Mouse (Mus musculus) hindbrain, embryonic 15.5 days (tissue): Measurements from ENCODE around the gene Lyl1. TPM values are rescaled to one million over a fixed set of nuclear protein-coding genes. Genes with fewer than 3 reads are reported as not detected.

Source experiments
- ATAC-seq: fragments of 200-750 bp; cut with Nextera tagmentation; 2 replicates; pipeline ENCODE4 v1.8.0; 2017; ENCODE audit warnings: low read depth, moderate number of reproducible peaks, moderate TSS enrichment; ENCODE audit not compliant: low FRiP score
- H3K27ac ChIP-seq: fragments of 300-500 bp; sonication (generic); replicated peaks from 2 replicates; pipeline ENCODE4 v1.5.1; 2015; ENCODE audit warnings: mild to moderate bottlenecking, inconsistent platforms
- H3K27me3 ChIP-seq: fragments of 300-500 bp; sonication (generic); 2 replicates; pipeline ENCODE4 v1.6.1; 2015; ENCODE audit warnings: control low read depth, inconsistent platforms
- H3K36me3 ChIP-seq: fragments of 300-500 bp; sonication (generic); 2 replicates; pipeline ENCODE4 v1.6.1; 2015; ENCODE audit warnings: control low read depth, inconsistent platforms
- H3K4me1 ChIP-seq: fragments of 300-500 bp; sonication (generic); replicated peaks from 2 replicates; pipeline ENCODE4 v1.6.1; 2015; ENCODE audit warnings: control low read depth, inconsistent platforms
- H3K4me2 ChIP-seq: fragments of 300-500 bp; sonication (generic); 2 replicates; pipeline ENCODE4 v1.6.1; 2015; ENCODE audit warnings: moderate library complexity, mild to moderate bottlenecking, inconsistent platforms
- H3K4me3 ChIP-seq: fragments of 300-500 bp; sonication (generic); 2 replicates; pipeline ENCODE4 v1.5.1; 2015; ENCODE audit warnings: mild to moderate bottlenecking, inconsistent platforms
- H3K9ac ChIP-seq: fragments of 300-500 bp; sonication (generic); 2 replicates; pipeline ENCODE4 v1.6.1; 2015; ENCODE audit warnings: inconsistent platforms
- H3K9me3 ChIP-seq: fragments of 300-500 bp; sonication (generic); 2 replicates; pipeline ENCODE4 v1.6.1; 2016; ENCODE audit warnings: control low read depth, inconsistent platforms
- WGBS: fragments of 180-500 bp; shearing (Covaris S2); methylation state at CpG from one replicate; pipeline ENCODE4 v1.1.7; 2015; 5-methylcytosine and 5-hydroxymethylcytosine counted together
- polyA plus RNA-seq: library from polyadenylated mRNA; unstranded; fragments of >200 nt; fragmentation: Nextera tagmentation; extraction: Ambion mirVana; gene quantifications from 2 replicates; pipeline ENCODE4 v1.2.1, GENCODE M21; 2015

Lyl1 gene
- polyA plus RNA-seq, 1 experiment from 2014 or later, result 3.1 TPM

GRCm38 (mm10) chr8:84698288-84698687, 3.0 kb upstream of the Lyl1 start:
- Histone ChIP-seq H3K4me1 (peaks cover 5% of the 10 kb centered on the region; the same call in 1 of the 2 replicates), H3K27me3 (peaks cover 20% of the 10 kb centered on the region), H3K9ac (no peak overlapping the region), H3K36me3 (peaks cover 25% of the 10 kb centered on the region), H3K4me2 (no peak overlapping the region), H3K9me3 (no peaks in the 10 kb centered on the region), H3K4me3 (no peak overlapping the region), H3K27ac (no peak overlapping the region)
- WGBS, result 90% methylated on average over 5 of the region's 5 CpGs
- no peak for ATAC-seq

DNA sequence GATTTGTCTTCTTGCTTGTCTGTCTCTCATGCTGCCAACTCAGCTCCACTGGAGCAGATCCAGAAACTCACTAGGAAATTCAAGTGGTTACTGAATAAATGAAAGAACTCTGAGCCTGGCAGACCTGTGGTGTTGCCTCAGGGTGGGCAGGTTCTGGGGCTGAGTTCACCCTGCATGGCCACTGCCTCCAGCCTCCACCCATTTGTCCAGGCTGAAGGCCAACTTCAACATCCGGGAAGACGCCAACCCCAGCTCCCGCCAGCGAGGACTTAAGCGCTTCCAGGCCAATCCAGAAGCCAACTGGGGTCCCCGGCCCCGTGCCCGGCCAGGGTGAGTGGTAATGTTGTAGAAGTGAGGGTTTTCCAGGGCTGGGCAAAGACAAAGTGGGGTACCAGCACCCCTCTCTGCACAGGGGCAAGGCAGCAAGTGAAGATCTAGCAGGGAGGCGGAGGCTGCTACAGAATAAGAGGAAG, 2.3 kb upstream of the Lyl1 start:
- Histone ChIP-seq H3K36me3 (peaks cover 25% of the 10 kb centered on the region), H3K27me3 (peaks cover 26% of the 10 kb centered on the region), H3K4me1 (peaks cover 10% of the 10 kb centered on the region; the same call in 1 of the 2 replicates), H3K27ac (peak overlapping the region; percentile 46), H3K4me3 (no peak overlapping the region), H3K9me3 (no peaks in the 10 kb centered on the region), H3K4me2 (no peak overlapping the region), H3K9ac (no peak overlapping the region)
- ATAC-seq, result no peak
- WGBS, result 83% methylated on average over 9 of the region's 9 CpGs

- 61% methylated on average over 7 of the region's 7 CpGs for WGBS
- Histone ChIP-seq H3K9ac (no peak overlapping the region), H3K4me1 (peaks cover 14% of the 10 kb centered on the region; the same call in 1 of the 2 replicates), H3K4me2 (no peak overlapping the region), H3K27me3 (peaks cover 30% of the 10 kb centered on the region), H3K9me3 (no peaks in the 10 kb centered on the region), H3K4me3 (no peak overlapping the region), H3K36me3 (peaks cover 25% of the 10 kb centered on the region), H3K27ac (peak overlapping the region; percentile 46)
- peak; percentile 25; the same call in 1 of the 2 replicates for ATAC-seq
These were observed 1.4 kb upstream of the Lyl1 start for GRCm38 (mm10) chr8:84699861-84700322.

- H3K36me3 ChIP-seq, result peaks cover 25% of the 10 kb centered on the region
- H3K9ac ChIP-seq, result no peak overlapping the region
- peaks cover 36% of the 10 kb centered on the region for H3K27me3 ChIP-seq
- H3K9me3 ChIP-seq, result no peaks in the 10 kb centered on the region
- no peak overlapping the region for H3K4me3 ChIP-seq
- ATAC-seq, result no peak
- H3K27ac ChIP-seq, result 0 out of 2 replicates have a peak overlapping the region, but pooled peaks have one; percentile 2
- no peak overlapping the region for H3K4me2 ChIP-seq
- H3K4me1 ChIP-seq, result peaks cover 18% of the 10 kb centered on the region
- WGBS, result 85% methylated on average over 5 of the region's 5 CpGs
These were observed 731 bp upstream of the Lyl1 start for GRCm38 (mm10) chr8:84700526-84700925.

DNA sequence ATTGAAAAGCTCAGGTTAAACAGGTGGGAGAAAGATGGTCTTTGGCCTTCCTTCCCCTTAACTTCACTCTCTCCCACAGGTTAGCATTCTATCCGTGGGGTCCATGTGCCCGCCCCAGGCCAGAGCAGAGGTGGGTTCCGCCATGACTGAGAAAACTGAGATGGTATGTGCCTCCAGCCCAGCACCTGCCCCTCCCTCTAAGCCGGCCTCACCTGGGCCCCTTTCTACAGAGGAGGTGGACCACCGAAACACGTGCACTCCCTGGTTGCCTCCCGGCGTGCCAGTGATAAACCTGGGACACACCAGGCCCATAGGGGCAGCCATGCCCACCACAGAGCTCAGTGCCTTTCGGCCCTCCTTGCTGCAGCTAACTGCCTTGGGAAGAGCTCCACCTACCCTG, 1.3 kb downstream of the Lyl1 start:
- no peak overlapping the region for H3K4me3 ChIP-seq
- H3K27ac ChIP-seq, result no peak overlapping the region
- peak overlapping the region; percentile 10; the same call in 1 of the 2 replicates for H3K4me2 ChIP-seq
- peaks cover 34% of the 10 kb centered on the region for H3K4me1 ChIP-seq
- H3K9me3 ChIP-seq, result no peaks in the 10 kb centered on the region
- H3K27me3 ChIP-seq, result peaks cover 39% of the 10 kb centered on the region
- ATAC-seq, result no peak
- peaks cover 16% of the 10 kb centered on the region for H3K36me3 ChIP-seq
- H3K9ac ChIP-seq, result no peak overlapping the region
- 72% methylated on average over 9 of the region's 9 CpGs for WGBS

DNA sequence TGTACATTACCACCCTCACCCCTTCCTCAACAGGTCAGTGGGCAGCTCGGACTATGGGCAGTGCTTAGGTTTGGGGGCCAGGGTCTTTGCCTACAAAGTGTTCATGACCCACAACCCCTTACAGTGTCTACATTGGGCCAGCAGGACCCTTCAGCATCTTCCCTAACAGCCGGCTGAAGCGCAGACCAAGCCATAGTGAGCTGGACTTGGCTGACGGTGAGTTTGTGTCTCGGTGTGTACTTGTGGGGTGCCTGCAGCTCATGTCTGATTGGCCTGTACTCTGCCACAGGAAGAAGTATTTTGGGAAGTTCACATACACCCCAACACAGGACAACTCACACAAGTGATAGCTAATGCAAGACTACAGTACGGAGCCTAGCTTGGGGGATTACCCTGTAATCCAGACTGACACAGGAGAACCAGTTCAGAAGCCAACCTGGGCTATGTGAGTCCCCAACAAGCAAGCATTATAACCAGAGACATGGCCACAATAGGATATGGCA, 1.8 kb downstream of the Lyl1 start:
- no peak overlapping the region for H3K27ac ChIP-seq
- no peak overlapping the region for H3K4me3 ChIP-seq
- H3K9ac ChIP-seq, result no peak overlapping the region
- H3K4me1 ChIP-seq, result peaks cover 39% of the 10 kb centered on the region
- peak overlapping the region; percentile 51; the same call in 1 of the 2 replicates for H3K4me2 ChIP-seq
- no peaks in the 10 kb centered on the region for H3K9me3 ChIP-seq
- no peak for ATAC-seq
- peaks cover 14% of the 10 kb centered on the region for H3K36me3 ChIP-seq
- H3K27me3 ChIP-seq, result peaks cover 44% of the 10 kb centered on the region
- 82% methylated on average over 6 of the region's 6 CpGs for WGBS

DNA sequence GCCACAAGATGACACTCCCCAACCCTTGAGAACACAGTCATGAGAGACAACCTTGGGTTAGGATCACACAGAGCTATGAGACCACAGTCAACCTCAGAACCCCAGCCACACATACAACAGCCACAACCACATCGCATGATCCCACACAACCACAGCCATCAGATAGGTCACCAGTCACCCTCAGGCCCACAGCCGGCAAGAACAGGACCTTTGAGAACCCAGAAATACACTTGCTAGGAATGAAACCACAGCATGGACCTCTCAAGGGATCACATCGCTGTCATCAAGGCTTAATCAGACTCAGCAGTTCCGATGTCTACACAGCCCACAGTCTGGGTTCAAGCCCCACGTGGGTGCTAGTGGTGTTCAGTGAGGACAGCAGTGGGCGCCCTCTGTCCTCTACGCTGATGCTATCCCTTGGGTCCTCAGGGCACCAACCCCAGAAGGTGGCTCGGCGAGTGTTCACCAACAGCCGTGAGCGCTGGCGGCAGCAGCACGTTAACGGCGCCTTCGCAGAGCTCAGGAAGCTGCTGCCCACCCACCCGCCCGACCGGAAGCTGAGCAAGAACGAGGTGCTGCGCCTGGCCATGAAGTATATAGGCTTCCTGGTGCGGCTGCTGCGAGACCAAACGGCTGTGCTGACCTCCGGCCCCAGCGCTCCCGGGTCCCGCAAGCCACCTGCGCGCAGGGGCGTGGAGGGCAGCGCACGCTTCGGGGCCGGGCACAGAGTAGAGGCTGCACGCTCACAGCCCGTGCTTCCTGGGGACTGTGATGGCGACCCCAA, 2.4 kb downstream of the Lyl1 start:
- peaks cover 46% of the 10 kb centered on the region for H3K27me3 ChIP-seq
- no peak overlapping the region; the same call in 1 of the 2 replicates for H3K9ac ChIP-seq
- peaks cover 43% of the 10 kb centered on the region for H3K4me1 ChIP-seq
- no peak overlapping the region for H3K4me3 ChIP-seq
- H3K4me2 ChIP-seq, result peak overlapping the region; percentile 51
- no peaks in the 10 kb centered on the region for H3K9me3 ChIP-seq
- H3K36me3 ChIP-seq, result peaks cover 10% of the 10 kb centered on the region
- H3K27ac ChIP-seq, result peak overlapping the region; percentile 68
- no peak for ATAC-seq
- 12% methylated on average over 38 of the region's 38 CpGs for WGBS

- Histone ChIP-seq H3K4me3 (no peak overlapping the region), H3K27me3 (peaks cover 46% of the 10 kb centered on the region)
- no peak for ATAC-seq
These were observed 3.1 kb downstream of the Lyl1 start for GRCm38 (mm10) chr8:84704356-84704755.

DNA sequence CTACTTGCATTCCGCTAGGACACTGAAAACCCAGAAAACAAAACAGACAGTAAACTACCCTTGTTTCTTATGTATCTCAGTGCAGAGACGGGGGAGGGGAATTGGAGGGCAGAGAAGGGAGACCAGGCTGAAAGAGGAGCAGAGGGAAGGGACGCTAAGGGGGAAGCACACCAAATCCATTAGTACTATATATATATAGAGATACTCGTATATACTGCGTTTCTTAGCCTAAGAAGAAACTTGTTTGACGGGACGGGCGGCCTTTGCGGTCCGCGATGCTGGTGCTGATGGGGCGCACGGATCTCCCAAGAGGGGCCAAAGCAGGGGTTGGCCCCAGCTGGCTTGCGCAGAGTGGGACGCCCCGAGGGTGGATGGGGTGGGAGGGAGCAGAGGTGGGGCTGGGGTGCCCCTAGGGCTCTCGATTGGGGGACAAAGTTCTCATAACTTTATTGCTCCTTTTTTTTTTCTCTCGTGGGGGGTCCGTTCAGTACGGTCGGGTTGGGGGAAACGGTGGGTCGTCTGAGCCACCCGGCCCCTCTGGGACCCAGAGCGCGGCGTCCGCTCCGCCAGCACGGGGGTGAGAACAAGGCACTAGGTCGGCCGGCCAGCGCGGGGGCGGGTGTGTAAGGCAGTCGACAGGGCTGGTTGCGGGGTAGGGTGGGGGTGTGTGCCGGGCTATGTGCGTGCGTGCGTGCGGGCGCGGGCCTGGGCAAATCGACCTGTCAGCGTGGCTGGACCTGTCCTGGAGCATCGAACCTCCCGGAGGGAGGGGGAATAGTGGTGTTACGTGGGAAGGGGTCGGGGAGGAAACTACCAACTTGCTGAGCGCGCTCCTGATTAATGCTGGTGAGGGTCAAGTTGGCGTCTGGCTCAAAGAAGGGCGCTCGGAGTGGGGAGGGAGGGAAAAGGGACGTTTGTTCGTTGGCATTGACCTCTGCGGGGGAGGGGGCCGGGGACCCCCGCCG, 3.9 kb downstream of the Lyl1 start:
- Histone ChIP-seq H3K9me3 (no peaks in the 10 kb centered on the region), H3K27me3 (peaks cover 46% of the 10 kb centered on the region), H3K4me3 (peak overlapping the region; percentile 23), H3K4me1 (peaks cover 51% of the 10 kb centered on the region), H3K27ac (peak overlapping the region; percentile 68), H3K4me2 (peak overlapping the region; percentile 51), H3K9ac (peak overlapping the region; percentile 25; the same call in 1 of the 2 replicates), H3K36me3 (no peaks in the 10 kb centered on the region)
- 1% methylated on average over 59 of the region's 61 CpGs for WGBS
- no peak for ATAC-seq

More at GRCm38 (mm10) chr8:84704356-84704755, 3.1 kb downstream of the Lyl1 start:
- Histone ChIP-seq H3K36me3 (peaks cover 3% of the 10 kb centered on the region), H3K9me3 (no peaks in the 10 kb centered on the region), H3K4me2 (peak overlapping the region; percentile 51), H3K4me1 (peaks cover 45% of the 10 kb centered on the region), H3K27ac (peak overlapping the region; percentile 68), H3K9ac (no peak overlapping the region; the same call in 1 of the 2 replicates)
- WGBS, result 2% methylated on average over 16 of the region's 16 CpGs

DNA sequence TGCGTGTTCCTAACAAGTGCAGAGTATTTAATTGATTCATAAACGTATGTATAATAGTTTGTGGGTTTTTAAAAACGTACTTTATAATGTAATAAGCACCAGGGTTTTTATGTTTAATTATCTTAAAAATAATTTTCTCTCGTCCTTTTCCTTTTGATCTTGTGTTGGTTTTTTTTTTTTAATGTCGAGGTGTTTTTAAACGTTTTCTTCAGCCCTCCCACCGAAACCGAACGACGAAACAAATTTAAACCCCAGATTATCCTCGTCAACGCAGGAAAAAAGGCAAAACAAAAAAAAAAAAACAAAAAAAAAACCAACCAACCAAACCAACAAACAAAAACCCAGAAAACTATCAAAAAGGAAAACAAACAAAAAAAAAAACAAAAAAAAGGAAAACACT, 4.7 kb downstream of the Lyl1 start:
- peak overlapping the region; percentile 51 for H3K4me2 ChIP-seq
- peak overlapping the region; percentile 23 for H3K4me3 ChIP-seq
- WGBS, result 4% methylated on average over 12 of the region's 12 CpGs
- H3K36me3 ChIP-seq, result no peaks in the 10 kb centered on the region
- H3K4me1 ChIP-seq, result peaks cover 53% of the 10 kb centered on the region
- no peaks in the 10 kb centered on the region for H3K9me3 ChIP-seq
- ATAC-seq, result no peak
- H3K27me3 ChIP-seq, result peaks cover 46% of the 10 kb centered on the region
- peak overlapping the region; percentile 25; the same call in 1 of the 2 replicates for H3K9ac ChIP-seq
- H3K27ac ChIP-seq, result peak overlapping the region; percentile 68

GRCm38 (mm10) chr8:84706610-84707266, 5.5 kb downstream of the Lyl1 start:
- WGBS, result 4% methylated on average over 45 of the region's 45 CpGs

More at GRCm38 (mm10) chr8:84706610-84707266, 5.5 kb downstream of the Lyl1 start:
- Histone ChIP-seq H3K9ac (peak overlapping the region; percentile 12; the same call in 1 of the 2 replicates), H3K27ac (peak overlapping the region; percentile 84), H3K36me3 (no peaks in the 10 kb centered on the region), H3K4me3 (peak overlapping the region; percentile 19), H3K4me2 (peak overlapping the region; percentile 40), H3K9me3 (no peaks in the 10 kb centered on the region), H3K27me3 (peaks cover 41% of the 10 kb centered on the region), H3K4me1 (peaks cover 61% of the 10 kb centered on the region)
- no peak for ATAC-seq
